8 mouse cellular contexts compared by ENCODE assay signal in the genomic region with DNA sequence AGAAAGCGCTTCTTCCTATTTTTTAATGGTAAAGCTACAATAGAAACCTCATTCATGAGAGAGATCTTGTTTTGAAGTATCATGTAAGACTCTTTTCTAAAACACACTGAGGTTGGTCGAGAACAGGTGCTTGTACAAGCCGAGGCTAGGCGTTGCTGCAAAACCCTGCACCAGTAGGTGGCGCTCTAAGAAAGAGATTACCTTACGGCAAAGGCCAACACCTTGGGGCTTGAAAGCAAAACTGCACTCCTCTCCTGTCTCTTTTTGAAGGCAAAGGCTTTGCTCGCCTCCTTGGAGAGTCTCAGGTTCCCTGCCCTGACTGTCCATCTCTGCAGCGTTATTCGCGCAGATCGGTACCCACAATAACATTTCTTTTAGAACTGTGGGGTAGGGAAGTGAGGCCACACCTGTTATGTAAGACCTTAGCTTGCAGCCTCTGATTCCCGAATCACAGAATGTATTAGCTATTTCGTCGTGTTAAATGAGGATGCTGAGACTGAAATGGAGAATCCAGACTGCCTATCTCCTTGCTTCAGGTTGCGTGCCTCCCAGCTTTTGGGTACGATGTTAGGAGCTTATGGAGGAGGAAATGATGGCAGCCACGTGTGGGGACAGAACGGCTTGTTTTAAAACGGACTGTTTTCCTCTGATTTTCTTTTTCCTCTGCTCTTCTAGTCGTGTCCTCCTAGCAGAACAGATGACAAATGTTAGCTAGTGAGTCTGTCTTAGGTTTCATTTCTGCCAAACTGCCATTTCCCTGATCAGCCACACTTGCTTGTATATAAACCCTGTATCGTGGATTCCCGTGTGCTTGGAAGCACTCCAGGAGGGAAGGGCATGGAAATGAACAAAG. TPM values are rescaled to one million over a fixed set of nuclear protein-coding genes. Genes with fewer than 3 reads are reported as not detected.
DNase-seq lines count a peak whose midpoint lies in the region; ATAC-seq lines count a peak whose summit lies in the region.

No protein-coding gene starts in this region.

- no peaks in the 10 kb centered on the region for H3K9me3 ChIP-seq in hindbrain, embryonic 15.5 days
- no peaks in the 10 kb centered on the region for H3K9me3 ChIP-seq in megakaryocyte, embryonic 14.5 days

- H3K4me3 ChIP-seq in hindbrain, embryonic 15.5 days: no peak overlapping the region
- peak overlapping the region; percentile 38 for H3K4me3 ChIP-seq in megakaryocyte, embryonic 14.5 days (replicated peaks)

- H3K4me2 ChIP-seq in hindbrain, embryonic 15.5 days: peak overlapping the region; percentile 29

- no peaks in the 10 kb centered on the region; the same call in none of the 2 replicates for H3K27me3 ChIP-seq in hindbrain, embryonic 15.5 days
- H3K27me3 ChIP-seq in megakaryocyte, embryonic 14.5 days (replicated peaks): peaks cover 5% of the 10 kb centered on the region

- DNase-seq in R1 (ENCODE audit: low read depth, low spot score): peak; percentile 85
- peak; percentile 91 for DNase-seq in cerebellum, adult 9-11 months
- DNase-seq in frontal cortex, postnatal 25 days (ENCODE audit: low spot score in 2 of 2): peak; percentile 91 to 94
- peak; percentile 90 to 98 for DNase-seq in left cerebral cortex, adult 18-20 months (ENCODE audit: low spot score in 2 of 2)
- DNase-seq in right cerebral cortex, postnatal 10 days (ENCODE audit: low spot score in 2 of 2): peak; percentile 87 to 94
- peak; percentile 92 for DNase-seq in urinary bladder, postnatal 14 days (ENCODE audit: low spot score)

- 28% methylated on average over 22 of the region's 22 CpGs for WGBS in hindbrain, embryonic 15.5 days

- 0 out of 2 replicates have a peak overlapping the region, but pooled peaks have one; percentile 5 for H3K9ac ChIP-seq in hindbrain, embryonic 15.5 days

- H3K27ac ChIP-seq in hindbrain, embryonic 15.5 days (replicated peaks): peak overlapping the region; percentile 23

- H3K36me3 ChIP-seq in hindbrain, embryonic 15.5 days: no peaks in the 10 kb centered on the region
- H3K36me3 ChIP-seq in megakaryocyte, embryonic 14.5 days (replicated peaks; ENCODE audit: low read length): no peaks in the 10 kb centered on the region

- ATAC-seq in hindbrain, embryonic 15.5 days (ENCODE audit: low FRiP score, low read depth): peak; percentile 92

- H3K4me1 ChIP-seq in hindbrain, embryonic 15.5 days (replicated peaks): peaks cover 11% of the 10 kb centered on the region
- H3K4me1 ChIP-seq in megakaryocyte, embryonic 14.5 days: peaks cover 5% of the 10 kb centered on the region; the same call in 1 of the 2 replicates

RNA-seq across cellular contexts. Expression of a gene that starts 36.3 kb away (rescaled TPM):
- 36.0 and 36.7 TPM in 2 replicates for polyA plus RNA-seq in hindbrain, embryonic 15.5 days (2015; fragmentation: Nextera tagmentation; extraction: Ambion mirVana)
- total RNA-seq in left cerebral cortex, adult 18-20 months (2021): 10 to 100 TPM; 23.9 to 33.3 TPM
- polyA plus RNA-seq in megakaryocyte, embryonic 14.5 days (2012; ENCODE audit: insufficient read depth, low replicate concordance): 12.2 and 34.3 TPM in 2 replicates
